Mouse (Mus musculus) heart, embryonic 10.5 days (tissue): ENCODE data around the gene Gm20388. TPM values are rescaled to one million over a fixed set of nuclear protein-coding genes. Genes with fewer than 3 reads are reported as not detected.
A peak's percentile ranks its signal among the peaks of the same experiment; 100 is the strongest.

Experiments
- DNase-seq: peaks from one replicate; pipeline ENCODE4 v3.0.0-alpha.2; 2017; ENCODE audit warnings: low spot score
- H3K27ac ChIP-seq: fragments of 300-500 bp; sonication (generic); 2 replicates; pipeline ENCODE4 v1.5.1; 2016; ENCODE audit warnings: mild to moderate bottlenecking
- H3K27me3 ChIP-seq: fragments of 300-500 bp; sonication (generic); 2 replicates; pipeline ENCODE4 v1.6.1; 2016; ENCODE audit warnings: mild to moderate bottlenecking; ENCODE audit not compliant: poor library complexity, insufficient read depth, severe bottlenecking
- H3K36me3 ChIP-seq: fragments of 300-500 bp; sonication (generic); 2 replicates; pipeline ENCODE4 v1.6.1; 2016; ENCODE audit warnings: mild to moderate bottlenecking, moderate library complexity
- H3K4me1 ChIP-seq: fragments of 300-500 bp; sonication (generic); 2 replicates; pipeline ENCODE4 v1.6.1; 2016; ENCODE audit warnings: mild to moderate bottlenecking
- H3K4me3 ChIP-seq: fragments of 300-500 bp; sonication (generic); 2 replicates; pipeline ENCODE4 v1.5.1; 2016; ENCODE audit warnings: mild to moderate bottlenecking, moderate library complexity
- H3K9me3 ChIP-seq: fragments of 300-500 bp; sonication (generic); 2 replicates; pipeline ENCODE4 v1.6.1; 2016; ENCODE audit warnings: mild to moderate bottlenecking, moderate library complexity
- WGBS: fragments of 180-500 bp; shearing (Covaris S2); methylation state at CpG from one replicate; pipeline ENCODE4 v1.1.7; 2016; 5-methylcytosine and 5-hydroxymethylcytosine counted together
- polyA plus RNA-seq: library from polyadenylated mRNA; unstranded; fragments of >200 nt; fragmentation: Nextera tagmentation; extraction: Ambion mirVana; gene quantifications from 2 replicates; pipeline ENCODE4 v1.2.1, GENCODE M21; 2016

The Gm20388 gene
- polyA plus RNA-seq, 1 experiment from 2014 or later: 4.5 TPM

DNA sequence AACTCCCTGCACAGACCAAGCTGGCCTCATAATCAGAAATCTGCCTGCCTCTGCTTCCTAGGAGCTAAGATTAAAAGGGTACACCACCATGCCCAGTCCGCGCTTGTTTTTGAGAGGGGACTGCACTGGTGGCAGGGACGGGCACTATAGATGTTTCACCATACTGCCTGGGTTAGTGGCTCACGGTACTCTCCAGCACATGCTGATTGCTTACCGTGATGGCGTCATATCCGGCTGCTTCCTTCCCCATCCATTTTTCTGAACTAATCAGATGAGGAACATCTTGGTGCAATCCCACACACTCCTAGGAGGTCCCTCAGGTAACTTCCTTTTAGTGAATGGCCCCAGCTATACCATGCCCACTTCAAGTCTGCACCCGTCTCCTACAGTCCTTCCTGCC, 134.3 kb downstream of the Gm20388 start:
- Histone ChIP-seq H3K36me3 (no peaks in the 10 kb centered on the region), H3K4me3 (no peak overlapping the region), H3K27me3 (peaks cover 40% of the 10 kb centered on the region), H3K9me3 (no peaks in the 10 kb centered on the region), H3K27ac (no peak overlapping the region), H3K4me1 (peaks cover 46% of the 10 kb centered on the region)
- WGBS: 91% methylated on average over 8 of the region's 8 CpGs
- no peak for DNase-seq

DNA sequence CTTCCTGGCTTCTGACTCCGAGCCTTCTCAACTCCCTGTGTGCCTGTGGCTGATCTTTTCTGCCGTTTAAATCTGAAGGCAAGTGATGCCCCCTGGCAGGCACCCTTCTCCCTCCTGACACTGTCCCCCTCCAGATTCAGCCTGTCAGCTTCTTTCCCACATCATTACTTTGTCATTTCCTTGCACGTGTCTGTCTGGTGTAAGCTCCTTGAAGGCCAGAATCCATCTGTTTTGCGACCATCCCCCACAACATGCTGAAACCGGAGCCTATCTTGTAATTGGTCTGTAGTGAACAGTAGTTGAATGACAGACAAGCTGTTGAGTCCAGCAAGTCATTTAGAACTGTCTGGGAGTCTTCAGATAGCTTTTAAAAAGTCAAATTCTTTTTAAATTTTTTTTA, 134.8 kb downstream of the Gm20388 start:
- 54% methylated on average over 5 of the region's 5 CpGs for WGBS
- no peak for DNase-seq
- Histone ChIP-seq H3K9me3 (no peaks in the 10 kb centered on the region), H3K27ac (0 out of 2 replicates have a peak overlapping the region, but pooled peaks have one; percentile 14), H3K36me3 (no peaks in the 10 kb centered on the region), H3K27me3 (peaks cover 42% of the 10 kb centered on the region), H3K4me1 (peaks cover 47% of the 10 kb centered on the region), H3K4me3 (no peak overlapping the region)

DNA sequence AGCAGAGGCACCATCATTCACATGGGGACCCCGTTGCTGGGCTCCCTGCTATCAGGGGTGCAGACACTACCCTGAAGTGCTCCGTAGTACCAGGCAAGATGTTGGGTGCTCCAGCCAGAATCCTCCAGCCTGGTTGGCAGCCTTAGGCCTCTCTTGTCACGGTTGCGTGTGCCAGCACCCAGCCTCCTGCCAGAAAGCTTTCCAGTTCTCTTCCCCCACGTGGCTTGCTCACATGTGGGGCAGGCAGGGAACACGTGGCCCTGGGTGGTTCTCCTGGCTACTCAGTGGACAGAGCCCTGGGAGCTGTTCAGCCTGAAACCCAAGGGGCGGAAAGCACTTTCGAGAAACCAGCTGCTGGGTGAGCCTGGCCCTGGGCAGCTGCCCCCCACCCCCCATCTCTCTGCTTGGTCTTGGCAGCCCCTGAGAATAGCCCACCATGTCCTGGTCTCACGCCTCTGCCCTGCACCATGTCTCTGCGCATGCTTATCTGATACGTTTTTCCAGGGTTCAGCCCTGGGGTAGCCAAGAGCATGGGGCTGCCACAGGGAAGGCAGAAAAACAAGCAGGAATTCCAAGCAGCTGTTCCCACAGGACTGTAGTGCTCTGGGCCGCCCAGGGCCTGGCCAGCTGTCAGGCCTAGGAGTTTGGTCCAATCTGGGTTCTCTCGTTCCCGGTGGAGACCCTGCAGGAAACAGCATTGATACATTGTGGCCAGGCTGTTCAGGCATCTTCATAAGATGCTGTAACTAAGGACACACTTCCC, 135.8 kb downstream of the Gm20388 start:
- Histone ChIP-seq H3K9me3 (no peaks in the 10 kb centered on the region), H3K4me1 (peaks cover 45% of the 10 kb centered on the region), H3K36me3 (no peaks in the 10 kb centered on the region), H3K4me3 (no peak overlapping the region), H3K27me3 (peaks cover 42% of the 10 kb centered on the region), H3K27ac (peak overlapping the region; percentile 47; the same call in 1 of the 2 replicates)
- no peak for DNase-seq
- WGBS: 47% methylated on average over 14 of the region's 14 CpGs

DNA sequence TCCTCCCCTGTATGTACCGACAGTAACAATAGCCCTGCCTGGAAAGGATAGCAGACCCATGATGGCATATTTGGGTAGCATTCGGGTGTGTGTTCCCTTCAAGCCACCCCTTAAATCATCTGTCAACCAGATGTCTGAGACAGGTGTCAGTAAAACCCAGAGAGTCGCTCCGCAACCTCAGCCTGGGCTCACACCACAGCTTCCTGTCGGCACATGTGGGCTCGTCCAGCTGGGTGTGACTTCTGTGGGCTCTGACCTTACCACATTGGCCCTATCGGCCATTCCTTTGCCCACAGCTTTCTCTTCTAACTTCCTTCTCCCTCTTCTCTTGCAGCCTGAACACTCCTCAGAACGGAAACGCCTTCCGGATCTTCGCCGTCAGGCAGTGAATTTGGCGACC, 139.3 kb downstream of the Gm20388 start:
- Histone ChIP-seq H3K27ac (0 out of 2 replicates have a peak overlapping the region, but pooled peaks have one; percentile 3), H3K9me3 (no peaks in the 10 kb centered on the region), H3K4me3 (no peak overlapping the region), H3K27me3 (peaks cover 17% of the 10 kb centered on the region), H3K36me3 (no peaks in the 10 kb centered on the region), H3K4me1 (peaks cover 39% of the 10 kb centered on the region)
- DNase-seq: no peak
- WGBS: 79% methylated on average over 13 of the region's 13 CpGs

DNA sequence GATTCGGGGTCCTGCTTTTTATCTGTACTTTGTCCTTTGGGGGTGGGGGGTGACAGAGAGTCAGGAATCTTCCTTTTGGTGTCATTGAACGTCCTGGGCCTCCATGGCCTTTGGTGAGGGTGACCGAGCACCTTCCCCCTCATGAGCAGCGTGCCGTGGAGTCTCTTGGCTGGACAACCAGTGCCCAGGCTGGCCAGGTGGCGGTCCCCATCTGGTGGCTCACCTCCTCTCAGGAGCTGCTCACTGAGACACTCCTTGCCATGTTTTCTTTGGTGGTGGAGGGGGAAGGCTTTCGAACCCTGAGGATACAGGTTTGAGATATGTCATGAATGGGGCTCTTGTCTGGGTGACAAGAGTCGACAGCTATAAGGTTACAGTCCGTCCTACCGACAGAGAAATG, 139.7 kb downstream of the Gm20388 start:
- WGBS: 69% methylated on average over 10 of the region's 10 CpGs
- Histone ChIP-seq H3K9me3 (no peaks in the 10 kb centered on the region), H3K4me3 (no peak overlapping the region), H3K36me3 (no peaks in the 10 kb centered on the region), H3K27ac (0 out of 2 replicates have a peak overlapping the region, but pooled peaks have one; percentile 13), H3K4me1 (peaks cover 37% of the 10 kb centered on the region), H3K27me3 (peaks cover 13% of the 10 kb centered on the region; the same call in 1 of the 2 replicates)
- DNase-seq: no peak

DNA sequence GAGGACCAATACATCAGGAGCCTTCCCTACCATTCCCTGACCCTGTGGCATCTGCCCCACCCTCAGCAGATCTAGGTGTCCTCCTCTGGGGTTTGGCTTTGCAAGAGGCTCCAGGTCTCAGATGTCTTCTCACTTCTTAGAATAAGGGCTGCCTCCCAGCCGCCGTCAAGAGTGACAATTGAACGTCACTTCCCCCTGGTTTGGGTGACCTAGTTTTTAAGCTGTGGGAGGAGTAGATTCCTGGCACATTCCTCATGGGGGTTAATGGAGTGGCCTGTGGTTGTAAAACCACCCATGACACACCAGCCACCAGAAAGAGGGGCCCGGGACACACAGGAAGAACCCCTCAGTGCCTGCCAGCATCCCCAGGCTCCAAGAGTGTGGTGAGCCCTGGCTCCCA, 140.4 kb downstream of the Gm20388 start:
- H3K9me3 ChIP-seq: no peaks in the 10 kb centered on the region
- DNase-seq: no peak
- peaks cover 11% of the 10 kb centered on the region; the same call in 1 of the 2 replicates for H3K27me3 ChIP-seq
- H3K4me1 ChIP-seq: peaks cover 31% of the 10 kb centered on the region
- peak overlapping the region; percentile 39; the same call in 1 of the 2 replicates for H3K27ac ChIP-seq
- whole genome bisulfite sequencing: 46% methylated on average over 4 of the region's 4 CpGs
- no peaks in the 10 kb centered on the region for H3K36me3 ChIP-seq
- no peak overlapping the region for H3K4me3 ChIP-seq

DNA sequence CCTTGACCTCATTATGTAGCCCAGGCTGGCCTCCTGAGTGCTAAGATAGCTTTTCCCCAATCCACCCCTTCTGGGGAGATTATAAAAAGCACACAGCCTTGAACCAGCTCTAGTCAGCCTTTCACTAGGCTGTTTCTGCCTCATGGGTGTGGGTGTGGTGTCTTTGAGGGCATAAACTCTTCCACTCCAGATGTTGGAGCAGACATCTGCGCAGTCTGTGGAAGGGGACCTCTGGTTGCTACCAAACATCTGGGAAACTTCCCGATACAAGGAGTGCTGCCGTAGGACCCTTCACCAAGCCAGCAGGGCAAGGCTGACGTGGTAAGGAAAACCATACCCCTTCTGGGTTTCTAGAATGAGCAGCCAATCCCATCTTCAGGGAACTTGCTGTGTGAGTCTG, 141.3 kb downstream of the Gm20388 start:
- no peak for DNase-seq
- peaks cover 22% of the 10 kb centered on the region for H3K4me1 ChIP-seq
- 0 out of 2 replicates have a peak, but pooled peaks cover 7% of the 10 kb centered on the region for H3K27me3 ChIP-seq
- WGBS: 86% methylated on average over 4 of the region's 4 CpGs
- H3K9me3 ChIP-seq: no peaks in the 10 kb centered on the region
- H3K27ac ChIP-seq: no peak overlapping the region
- H3K36me3 ChIP-seq: no peaks in the 10 kb centered on the region
- H3K4me3 ChIP-seq: no peak overlapping the region

DNA sequence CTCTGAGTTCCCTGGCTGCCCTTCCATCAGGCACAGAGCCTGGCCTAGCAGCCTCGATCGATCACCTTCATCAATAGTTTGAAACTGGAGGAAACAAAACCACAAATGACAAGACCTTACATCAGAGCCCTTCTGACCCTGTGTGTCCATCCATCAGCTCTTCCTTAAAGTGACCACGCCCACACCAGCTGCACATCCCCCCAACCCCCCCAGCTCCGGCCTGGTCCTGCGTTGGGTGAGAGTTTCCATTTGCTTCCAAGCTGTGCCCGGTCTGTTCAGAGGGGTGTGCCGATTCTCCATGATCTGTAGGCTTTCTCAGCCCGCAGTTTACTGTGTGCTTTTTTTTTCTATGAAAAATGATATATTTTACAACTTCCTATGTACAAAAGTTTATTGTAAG, 141.7 kb downstream of the Gm20388 start:
- WGBS: 84% methylated on average over 8 of the region's 8 CpGs
- Histone ChIP-seq H3K4me3 (no peak overlapping the region), H3K27ac (no peak overlapping the region), H3K27me3 (0 out of 2 replicates have a peak, but pooled peaks cover 7% of the 10 kb centered on the region), H3K4me1 (peaks cover 18% of the 10 kb centered on the region), H3K36me3 (no peaks in the 10 kb centered on the region), H3K9me3 (no peaks in the 10 kb centered on the region)
- no peak for DNase-seq

DNA sequence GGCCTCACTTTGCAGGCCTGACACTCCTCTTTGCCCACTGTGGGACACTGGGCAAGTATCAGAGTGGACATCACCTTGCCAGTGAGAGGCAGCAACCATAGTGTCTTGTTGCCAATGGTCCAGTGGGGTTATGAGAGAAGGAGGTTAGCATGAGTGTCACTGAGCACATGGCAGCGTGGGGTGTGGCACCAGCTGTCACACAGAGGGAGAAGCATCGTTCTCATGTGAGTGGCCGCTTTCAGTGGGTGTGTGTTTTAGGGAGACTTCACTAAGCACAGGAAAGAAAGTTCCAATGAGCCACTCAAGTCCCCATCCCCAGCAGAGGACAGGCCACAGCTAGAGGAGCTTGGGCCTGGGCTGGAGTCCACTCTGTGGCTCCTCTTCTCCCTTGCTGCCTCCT, 144.2 kb downstream of the Gm20388 start:
- no peak overlapping the region for H3K4me3 ChIP-seq
- 82% methylated on average over 3 of the region's 3 CpGs for WGBS
- peaks cover 8% of the 10 kb centered on the region; the same call in 1 of the 2 replicates for H3K27me3 ChIP-seq
- H3K9me3 ChIP-seq: no peaks in the 10 kb centered on the region
- no peak for DNase-seq
- peaks cover 15% of the 10 kb centered on the region for H3K4me1 ChIP-seq
- no peak overlapping the region for H3K27ac ChIP-seq
- H3K36me3 ChIP-seq: no peaks in the 10 kb centered on the region

DNA sequence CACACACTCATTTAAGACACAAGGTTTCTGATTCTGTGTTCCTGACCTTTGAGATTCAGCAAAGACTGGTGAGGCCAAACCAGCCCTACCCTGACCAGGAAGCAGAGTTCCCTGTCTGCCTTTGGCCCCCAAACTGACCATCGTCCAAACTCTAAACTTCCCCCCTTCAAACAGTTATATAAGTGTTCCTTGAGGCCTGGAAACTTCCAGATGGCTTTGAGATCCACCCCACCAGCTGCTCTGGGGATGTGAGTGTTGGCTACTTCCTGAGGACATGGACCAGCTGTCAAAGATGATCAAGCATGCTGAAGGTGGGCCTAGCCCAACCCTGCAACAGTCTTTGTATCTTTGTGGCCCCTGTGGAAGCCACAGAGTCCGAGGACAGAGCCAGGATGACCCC, 146.4 kb downstream of the Gm20388 start:
- Histone ChIP-seq H3K4me1 (no peaks in the 10 kb centered on the region), H3K9me3 (no peaks in the 10 kb centered on the region), H3K36me3 (no peaks in the 10 kb centered on the region), H3K27ac (no peak overlapping the region), H3K4me3 (no peak overlapping the region), H3K27me3 (peaks cover 11% of the 10 kb centered on the region)
- no peak for DNase-seq
- 75% methylated on average over 2 of the region's 2 CpGs for WGBS

DNA sequence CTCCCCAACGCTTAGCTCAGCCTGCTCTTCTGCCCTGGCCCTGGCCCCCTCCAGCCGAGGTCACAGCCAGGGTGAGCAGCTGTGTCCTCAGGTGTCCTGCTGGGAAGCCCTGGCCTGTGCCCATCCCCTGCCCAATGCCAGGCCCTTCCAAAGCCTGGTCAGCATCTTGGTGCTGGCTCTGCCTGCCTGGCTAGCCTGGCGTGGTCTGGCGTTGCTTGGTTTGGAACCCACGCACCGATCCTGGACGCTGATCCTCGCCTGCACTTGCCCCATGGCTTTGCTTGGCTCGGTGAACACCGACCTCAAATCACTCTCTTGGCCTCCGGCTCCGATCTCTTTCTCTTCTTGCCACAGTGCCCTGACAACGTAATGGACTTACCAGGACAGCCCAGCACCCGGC, 152.1 kb downstream of the Gm20388 start:
- DNase-seq: no peak
- no peak overlapping the region for H3K4me3 ChIP-seq
- no peaks in the 10 kb centered on the region for H3K9me3 ChIP-seq
- no peaks in the 10 kb centered on the region for H3K36me3 ChIP-seq
- WGBS: 86% methylated on average over 14 of the region's 14 CpGs
- peaks cover under 1% of the 10 kb centered on the region for H3K4me1 ChIP-seq
- peaks cover 38% of the 10 kb centered on the region for H3K27me3 ChIP-seq
- no peak overlapping the region for H3K27ac ChIP-seq

DNA sequence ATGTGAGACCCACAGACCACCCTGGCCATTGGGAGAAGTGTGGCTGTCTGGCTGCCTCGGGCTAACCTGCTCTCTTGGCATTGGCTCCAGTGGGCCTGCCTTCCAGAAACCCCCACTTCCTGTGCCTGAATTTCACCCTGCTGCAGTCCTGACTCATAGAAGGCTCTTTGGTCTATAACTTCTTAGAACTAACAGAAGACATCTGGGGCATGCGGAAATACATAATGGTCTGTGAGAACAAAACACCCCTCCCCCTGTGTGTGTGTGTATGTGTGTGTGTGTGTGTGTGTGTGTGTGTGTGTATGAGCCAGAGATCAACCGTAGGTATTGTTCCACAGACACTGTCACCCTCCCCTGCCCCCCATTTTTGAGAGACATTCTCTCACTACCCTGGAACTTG, 152.7 kb downstream of the Gm20388 start:
- no peaks in the 10 kb centered on the region for H3K36me3 ChIP-seq
- peaks cover 6% of the 10 kb centered on the region for H3K4me1 ChIP-seq
- no peak for DNase-seq
- no peak overlapping the region for H3K27ac ChIP-seq
- H3K9me3 ChIP-seq: no peaks in the 10 kb centered on the region
- WGBS: 78% methylated on average over 3 of the region's 3 CpGs
- H3K27me3 ChIP-seq: peaks cover 38% of the 10 kb centered on the region
- no peak overlapping the region for H3K4me3 ChIP-seq

DNA sequence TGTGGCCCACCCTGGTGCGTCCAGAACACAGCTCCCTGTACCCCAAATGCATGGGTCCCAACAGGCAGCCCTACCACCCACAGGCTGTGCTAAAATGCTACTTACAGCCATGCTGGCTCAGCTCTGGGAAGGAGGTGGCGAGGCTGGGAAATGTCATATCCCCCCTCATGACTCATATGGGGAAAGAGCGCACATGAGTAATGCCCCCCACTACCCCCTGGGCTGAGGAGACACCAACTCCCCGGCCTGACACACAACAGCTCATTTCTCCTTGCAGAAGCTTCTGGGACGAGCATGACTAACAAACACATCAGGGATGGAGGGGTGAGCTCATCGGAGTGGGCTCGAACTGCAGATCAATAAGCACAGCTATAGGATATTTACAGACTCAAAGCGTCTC, 155.0 kb downstream of the Gm20388 start:
- peaks cover 32% of the 10 kb centered on the region for H3K27me3 ChIP-seq
- H3K4me1 ChIP-seq: peaks cover 6% of the 10 kb centered on the region
- no peak overlapping the region for H3K4me3 ChIP-seq
- no peaks in the 10 kb centered on the region for H3K36me3 ChIP-seq
- DNase-seq: no peak
- no peaks in the 10 kb centered on the region for H3K9me3 ChIP-seq
- WGBS: 87% methylated on average over 8 of the region's 8 CpGs
- no peak overlapping the region for H3K27ac ChIP-seq
